Mouse (Mus musculus): ENCODE measurements at regions not wholly inside any gene's neighbourhood (a gene's known extent, or its start where the extent isn't known, plus 50 kb on each side); places are given as distances from the start of the nearest gene placed in this dataset.

- TF ChIP-seq CTCF (IDR thresholded peaks at IDR 0.05; ENCODE audit: low read depth, low read length) = no peak
- no peak for TF ChIP-seq POLR2A (IDR thresholded peaks at IDR 0.05; ENCODE audit: insufficient read depth, low read length)
- no peak for TF ChIP-seq EP300 (IDR thresholded peaks at IDR 0.05; ENCODE audit: insufficient read depth, low read depth, low read length)
Measured at GRCm38 (mm10) chr4:81027558-81027957, 117.1 kb downstream of the Lurap1l start.

Measured in ES-Bruce4 (cell line).